Mouse (Mus musculus) cerebellum, adult 9-11 months (tissue): ENCODE data around the gene Mettl1.

Experiments used
- DNase-seq: peaks from one replicate; pipeline ENCODE4 v3.0.0; 2022

Gene Mettl1

GRCm38 (mm10) chr10:127090560-127091411 lies 49.6 kb downstream of the Mettl1 start:
- peak; percentile 55 for DNase-seq

- peak; percentile 54 for DNase-seq
Measured at GRCm38 (mm10) chr10:127091507-127092396, 50.5 kb downstream of the Mettl1 start.

GRCm38 (mm10) chr10:127092742-127093141 lies 51.5 kb downstream of the Mettl1 start:
- no peak for DNase-seq

- DNase-seq = peak; percentile 63
Measured at GRCm38 (mm10) chr10:127094382-127094802, 53.2 kb downstream of the Mettl1 start.
